Mouse (Mus musculus): ENCODE data around the gene Slc35b4. TPM values are rescaled to one million over a fixed set of nuclear protein-coding genes. Genes with fewer than 3 reads are reported as not detected.

Gene Slc35b4
- polyA plus RNA-seq, 1 experiment from 2014 or later, result 48.8 TPM

- ATAC-seq (replicated peaks), result no peak
- WGBS, result 14% methylated on average over 2 of the region's 2 CpGs
- no peak overlapping the region for H3K4me3 ChIP-seq
Measured at GRCm38 (mm10) chr6:34187273-34187863, 10.5 kb upstream of the Slc35b4 start.

GRCm38 (mm10) chr6:34183326-34183725, 6.4 kb upstream of the Slc35b4 start:
- Histone ChIP-seq H3K36me3 (no peaks in the 10 kb centered on the region), H3K4me2 (replicated peaks) (no peak overlapping the region), H3K9ac (replicated peaks) (no peak overlapping the region), H3K9me3 (no peaks in the 10 kb centered on the region), H3K27me3 (no peaks in the 10 kb centered on the region), H3K4me3 (no peak overlapping the region), H3K4me1 (no peaks in the 10 kb centered on the region), H3K27ac (replicated peaks) (no peak overlapping the region)
- 92% methylated on average over 3 of the region's 3 CpGs for WGBS
- ATAC-seq (replicated peaks), result no peak

More at GRCm38 (mm10) chr6:34187273-34187863, 10.5 kb upstream of the Slc35b4 start:
- Histone ChIP-seq H3K4me2 (replicated peaks) (no peak overlapping the region), H3K9me3 (no peaks in the 10 kb centered on the region), H3K27me3 (no peaks in the 10 kb centered on the region), H3K27ac (replicated peaks) (no peak overlapping the region), H3K4me1 (no peaks in the 10 kb centered on the region), H3K9ac (replicated peaks) (no peak overlapping the region), H3K36me3 (no peaks in the 10 kb centered on the region)

GRCm38 (mm10) chr6:34181961-34182360, 5.0 kb upstream of the Slc35b4 start:
- WGBS, result 74% methylated on average over 3 of the region's 3 CpGs
- Histone ChIP-seq H3K9ac (replicated peaks) (no peak overlapping the region), H3K27me3 (no peaks in the 10 kb centered on the region), H3K36me3 (no peaks in the 10 kb centered on the region), H3K4me2 (replicated peaks) (no peak overlapping the region), H3K27ac (replicated peaks) (no peak overlapping the region), H3K4me3 (no peak overlapping the region), H3K9me3 (no peaks in the 10 kb centered on the region), H3K4me1 (peaks cover 3% of the 10 kb centered on the region; the same call in 1 of the 2 replicates)
- no peak for ATAC-seq (replicated peaks)

- no peak for ATAC-seq (replicated peaks)
- H3K9ac ChIP-seq (replicated peaks), result no peak overlapping the region
- no peaks in the 10 kb centered on the region for H3K9me3 ChIP-seq
- no peak overlapping the region for H3K4me2 ChIP-seq (replicated peaks)
- no peaks in the 10 kb centered on the region for H3K27me3 ChIP-seq
- no peak overlapping the region for H3K4me3 ChIP-seq
- H3K36me3 ChIP-seq, result no peaks in the 10 kb centered on the region
- no peak overlapping the region for H3K27ac ChIP-seq (replicated peaks)
- WGBS, result 86% methylated on average over 4 of the region's 4 CpGs
- peaks cover 17% of the 10 kb centered on the region for H3K4me1 ChIP-seq
Measured at GRCm38 (mm10) chr6:34179911-34180310, 3.0 kb upstream of the Slc35b4 start.

GRCm38 (mm10) chr6:34179007-34179406, 2.1 kb upstream of the Slc35b4 start:
- H3K27me3 ChIP-seq, result no peaks in the 10 kb centered on the region
- no peak for ATAC-seq (replicated peaks)
- H3K4me2 ChIP-seq (replicated peaks), result no peak overlapping the region
- 83% methylated on average over 3 of the region's 3 CpGs for WGBS
- no peaks in the 10 kb centered on the region for H3K9me3 ChIP-seq
- no peaks in the 10 kb centered on the region for H3K36me3 ChIP-seq
- H3K4me1 ChIP-seq, result peaks cover 23% of the 10 kb centered on the region
- H3K9ac ChIP-seq (replicated peaks), result no peak overlapping the region
- H3K27ac ChIP-seq (replicated peaks), result no peak overlapping the region
- no peak overlapping the region for H3K4me3 ChIP-seq

- H3K4me2 ChIP-seq (replicated peaks), result peak overlapping the region; percentile 76
- H3K27ac ChIP-seq (replicated peaks), result peak overlapping the region; percentile 74
- ATAC-seq (replicated peaks), result peak; percentile 78
- 4% methylated on average over 29 of the region's 29 CpGs for WGBS
- no peaks in the 10 kb centered on the region for H3K36me3 ChIP-seq
- H3K27me3 ChIP-seq, result no peaks in the 10 kb centered on the region
- peak overlapping the region; percentile 69 for H3K9ac ChIP-seq (replicated peaks)
- H3K4me1 ChIP-seq, result peaks cover 32% of the 10 kb centered on the region
- no peaks in the 10 kb centered on the region for H3K9me3 ChIP-seq
- H3K4me3 ChIP-seq, result peak overlapping the region; percentile 64
Measured at GRCm38 (mm10) chr6:34176111-34176863, 624 bp downstream of the Slc35b4 start.

GRCm38 (mm10) chr6:34174715-34175114, 2.2 kb downstream of the Slc35b4 start:
- H3K4me3 ChIP-seq, result no peak overlapping the region
- peaks cover 32% of the 10 kb centered on the region for H3K4me1 ChIP-seq
- no peak for ATAC-seq (replicated peaks)
- H3K36me3 ChIP-seq, result peaks cover 3% of the 10 kb centered on the region; the same call in 1 of the 2 replicates
- no peaks in the 10 kb centered on the region for H3K9me3 ChIP-seq
- no peak overlapping the region for H3K9ac ChIP-seq (replicated peaks)
- WGBS, result 92% methylated on average over 8 of the region's 8 CpGs
- H3K27me3 ChIP-seq, result no peaks in the 10 kb centered on the region
- H3K4me2 ChIP-seq (replicated peaks), result no peak overlapping the region
- no peak overlapping the region for H3K27ac ChIP-seq (replicated peaks)

GRCm38 (mm10) chr6:34173251-34173650, 3.7 kb downstream of the Slc35b4 start:
- Histone ChIP-seq H3K36me3 (peaks cover 12% of the 10 kb centered on the region; the same call in 1 of the 2 replicates), H3K4me3 (no peak overlapping the region), H3K4me1 (peaks cover 32% of the 10 kb centered on the region), H3K27me3 (no peaks in the 10 kb centered on the region), H3K9me3 (no peaks in the 10 kb centered on the region), H3K27ac (replicated peaks) (no peak overlapping the region), H3K9ac (replicated peaks) (no peak overlapping the region), H3K4me2 (replicated peaks) (no peak overlapping the region)
- no peak for ATAC-seq (replicated peaks)
- 88% methylated on average over 12 of the region's 12 CpGs for WGBS

GRCm38 (mm10) chr6:34171748-34172457, 5.0 kb downstream of the Slc35b4 start:
- H3K4me1 ChIP-seq, result peaks cover 29% of the 10 kb centered on the region
- no peak overlapping the region for H3K4me2 ChIP-seq (replicated peaks)
- H3K27ac ChIP-seq (replicated peaks), result no peak overlapping the region
- H3K9ac ChIP-seq (replicated peaks), result no peak overlapping the region
- ATAC-seq (replicated peaks), result no peak
- no peak overlapping the region for H3K4me3 ChIP-seq
- peaks cover 24% of the 10 kb centered on the region for H3K36me3 ChIP-seq
- no peaks in the 10 kb centered on the region for H3K9me3 ChIP-seq
- no peaks in the 10 kb centered on the region for H3K27me3 ChIP-seq
- WGBS, result 91% methylated on average over 12 of the region's 12 CpGs

GRCm38 (mm10) chr6:34170844-34171494, 5.9 kb downstream of the Slc35b4 start:
- ATAC-seq (replicated peaks), result no peak
- no peak overlapping the region for H3K27ac ChIP-seq (replicated peaks)
- 88% methylated on average over 7 of the region's 7 CpGs for WGBS

GRCm38 (mm10) chr6:34168834-34169233, 8.1 kb downstream of the Slc35b4 start:
- 75% methylated on average over 3 of the region's 3 CpGs for WGBS
- H3K27ac ChIP-seq (replicated peaks), result no peak overlapping the region

More at GRCm38 (mm10) chr6:34170844-34171494, 5.9 kb downstream of the Slc35b4 start:
- H3K9ac ChIP-seq (replicated peaks), result no peak overlapping the region
- H3K27me3 ChIP-seq, result no peaks in the 10 kb centered on the region
- H3K36me3 ChIP-seq, result peaks cover 33% of the 10 kb centered on the region
- H3K4me3 ChIP-seq, result no peak overlapping the region
- H3K9me3 ChIP-seq, result no peaks in the 10 kb centered on the region
- H3K4me1 ChIP-seq, result peaks cover 24% of the 10 kb centered on the region
- H3K4me2 ChIP-seq (replicated peaks), result no peak overlapping the region

GRCm38 (mm10) chr6:34163014-34163413, 13.9 kb downstream of the Slc35b4 start:
- Histone ChIP-seq H3K9me3 (no peaks in the 10 kb centered on the region), H3K4me2 (replicated peaks) (no peak overlapping the region), H3K36me3 (peaks cover 84% of the 10 kb centered on the region), H3K27ac (replicated peaks) (no peak overlapping the region), H3K9ac (replicated peaks) (no peak overlapping the region), H3K27me3 (no peaks in the 10 kb centered on the region), H3K4me1 (no peaks in the 10 kb centered on the region), H3K4me3 (no peak overlapping the region)
- WGBS, result 90% methylated on average over 9 of the region's 9 CpGs
- no peak for ATAC-seq (replicated peaks)

More at GRCm38 (mm10) chr6:34168834-34169233, 8.1 kb downstream of the Slc35b4 start:
- Histone ChIP-seq H3K36me3 (peaks cover 49% of the 10 kb centered on the region), H3K27me3 (no peaks in the 10 kb centered on the region), H3K4me2 (replicated peaks) (no peak overlapping the region), H3K9me3 (no peaks in the 10 kb centered on the region), H3K9ac (replicated peaks) (no peak overlapping the region), H3K4me3 (no peak overlapping the region), H3K4me1 (0 out of 2 replicates have a peak, but pooled peaks cover 7% of the 10 kb centered on the region)
- ATAC-seq (replicated peaks), result no peak
